Mouse (Mus musculus): Measurements from ENCODE around the gene Pes1.
"Not testable (repeated sequence)": the region's sequence is repeated elsewhere in the genome, so short reads cannot be mapped to it uniquely, and the experiment has no call there.

The Pes1 gene

DNA sequence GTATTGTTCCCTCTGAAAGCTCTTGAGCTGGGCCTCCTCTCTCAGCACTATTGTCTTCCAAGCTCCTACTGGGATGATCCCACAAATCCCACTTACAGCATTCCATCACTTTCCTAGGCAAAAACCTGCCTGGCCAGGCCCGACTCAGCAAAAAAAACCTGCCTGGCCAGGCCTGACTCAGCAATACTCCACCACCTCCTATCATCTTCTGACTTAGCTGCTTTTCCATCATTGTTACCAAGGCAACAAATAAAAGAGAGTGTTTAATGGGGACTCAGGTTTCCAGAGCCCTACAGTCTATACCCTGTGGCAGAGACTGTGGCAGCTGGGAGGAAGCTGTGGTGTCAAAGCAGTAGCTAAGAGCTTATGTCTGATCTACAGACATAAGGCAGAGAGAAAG lies 48.8 kb downstream of the Pes1 start:
- DNase-seq: no peak

GRCm38 (mm10) chr11:4015796-4016195 lies 52.0 kb downstream of the Pes1 start:
- not testable (repeated sequence) for DNase-seq

DNA sequence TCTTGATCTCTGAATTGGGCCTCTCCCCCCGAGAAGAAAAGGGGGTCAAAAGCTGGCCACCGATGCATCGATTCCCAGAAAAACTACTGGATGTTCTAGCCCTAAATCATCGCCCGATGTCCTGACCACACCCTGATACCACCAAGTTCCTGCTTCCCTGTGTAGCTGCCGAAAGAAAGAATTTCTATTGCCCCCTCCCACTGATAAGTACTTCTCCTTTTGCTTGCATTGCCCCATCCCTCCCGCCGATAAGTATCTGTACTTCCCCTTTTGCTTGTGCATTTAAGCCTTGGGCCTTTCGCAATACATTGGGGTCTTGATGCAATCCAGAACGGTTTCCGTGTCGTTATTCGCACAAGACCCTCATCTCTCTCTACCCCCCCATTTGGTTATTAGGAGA lies 58.3 kb downstream of the Pes1 start:
- DNase-seq: not testable (repeated sequence)

DNA sequence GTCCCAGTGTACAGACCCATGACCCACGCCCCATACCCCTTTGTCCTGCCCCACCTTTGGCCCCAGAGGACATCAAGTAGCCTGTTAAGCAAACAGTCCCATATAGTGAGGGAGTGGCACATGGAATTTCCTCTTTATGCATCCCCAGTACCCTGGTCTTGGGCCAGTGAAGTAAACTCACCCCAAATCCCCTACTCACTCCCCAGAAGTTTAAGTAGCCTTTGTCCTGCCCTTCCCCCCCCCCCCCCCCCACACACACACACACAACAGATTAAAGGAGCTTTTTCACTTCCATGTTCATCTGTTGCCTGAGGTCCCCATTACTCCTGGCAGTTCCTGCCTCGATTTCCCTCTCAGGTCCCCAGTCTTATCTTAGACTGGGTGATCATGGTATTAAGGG lies 59.5 kb downstream of the Pes1 start:
- no peak for DNase-seq

DNA sequence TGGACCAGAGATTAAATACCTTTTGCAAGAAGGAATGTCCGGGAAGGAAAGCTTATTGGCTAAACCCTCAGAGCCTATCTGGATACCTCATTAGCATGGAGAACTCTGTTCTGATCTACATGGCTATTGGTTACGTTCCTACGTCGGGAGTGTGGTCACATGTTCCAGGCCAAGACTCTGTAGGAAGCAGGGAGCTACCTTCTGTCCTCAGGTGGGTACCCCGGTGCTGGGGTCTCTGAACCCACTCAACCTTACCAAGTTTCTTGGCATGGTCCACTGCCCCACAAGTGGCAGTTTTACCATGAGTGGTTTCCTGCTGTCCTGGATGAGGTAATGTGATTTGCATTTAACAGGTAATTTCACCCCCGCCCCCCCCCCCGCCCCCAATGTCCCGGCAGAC lies 63.3 kb downstream of the Pes1 start:
- no peak for DNase-seq

GRCm38 (mm10) chr11:4027561-4028334 lies 64.0 kb downstream of the Pes1 start:
- no peak for DNase-seq

GRCm38 (mm10) chr11:4029343-4029742 lies 65.6 kb downstream of the Pes1 start:
- no peak for DNase-seq
